Mouse (Mus musculus) megakaryocyte, embryonic 14.5 days (primary cell): ENCODE measurements around the gene Dennd1c.

ENCODE experiments used
- FLI1 ChIP-seq: IDR thresholded peaks from 2 replicates; pipeline ENCODE4 v1.6.1; 2012; ENCODE audit warnings: low read length, inconsistent platforms, mixed read lengths
- GATA1 ChIP-seq: IDR thresholded peaks from 3 replicates; pipeline ENCODE4 v1.6.1; 2012; ENCODE audit warnings: mixed read lengths, low read length, inconsistent platforms, borderline replicate concordance

DNA sequence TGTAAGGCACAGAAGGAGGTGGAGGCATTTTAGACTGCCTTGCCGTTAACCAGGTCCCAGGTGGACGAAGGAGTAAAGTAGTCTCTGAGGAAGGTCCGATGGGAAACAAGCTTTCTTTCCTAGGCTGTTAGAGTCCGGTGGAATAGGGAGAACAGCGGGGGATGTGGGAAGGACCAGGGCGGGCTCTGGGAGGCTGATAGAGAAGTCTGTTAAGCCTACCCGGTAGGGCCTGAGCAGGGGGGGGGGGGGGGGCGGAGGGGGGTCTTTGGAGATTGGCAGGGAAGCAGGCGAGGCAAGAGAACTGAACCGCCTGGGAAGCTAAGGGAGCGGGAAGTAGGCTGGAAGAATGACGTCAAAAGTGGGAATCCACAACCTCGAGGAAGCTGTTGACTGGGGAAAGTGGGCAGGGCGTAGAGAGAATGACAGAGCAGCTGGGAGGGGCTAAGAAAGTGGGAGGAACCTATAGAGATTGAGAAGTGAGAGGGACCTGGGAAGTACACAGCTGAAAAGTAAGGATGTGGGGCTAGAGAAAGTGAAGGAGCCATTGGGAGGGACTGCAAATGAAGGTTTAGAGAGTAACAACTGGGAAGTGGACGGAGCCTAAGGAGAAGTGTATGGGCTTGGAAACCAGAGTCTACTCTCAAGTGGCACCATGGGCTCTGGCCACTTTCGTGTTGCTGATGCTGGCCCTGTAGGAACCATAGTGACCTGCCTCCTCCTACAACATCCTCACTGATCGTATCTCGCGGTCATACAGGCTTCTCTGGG, 17.7 kb upstream of the Dennd1c start:
- TF ChIP-seq GATA1 (no peak), FLI1 (no peak)
